Mouse (Mus musculus): ENCODE results near the gene Nectin2. TPM values are rescaled to one million over a fixed set of nuclear protein-coding genes. Genes with fewer than 3 reads are reported as not detected.
A peak's percentile ranks its signal among the peaks of the same experiment; 100 is the strongest.

Gene Nectin2
- polyA plus RNA-seq, 1 experiment from 2014 or later: 67.1 TPM

DNA sequence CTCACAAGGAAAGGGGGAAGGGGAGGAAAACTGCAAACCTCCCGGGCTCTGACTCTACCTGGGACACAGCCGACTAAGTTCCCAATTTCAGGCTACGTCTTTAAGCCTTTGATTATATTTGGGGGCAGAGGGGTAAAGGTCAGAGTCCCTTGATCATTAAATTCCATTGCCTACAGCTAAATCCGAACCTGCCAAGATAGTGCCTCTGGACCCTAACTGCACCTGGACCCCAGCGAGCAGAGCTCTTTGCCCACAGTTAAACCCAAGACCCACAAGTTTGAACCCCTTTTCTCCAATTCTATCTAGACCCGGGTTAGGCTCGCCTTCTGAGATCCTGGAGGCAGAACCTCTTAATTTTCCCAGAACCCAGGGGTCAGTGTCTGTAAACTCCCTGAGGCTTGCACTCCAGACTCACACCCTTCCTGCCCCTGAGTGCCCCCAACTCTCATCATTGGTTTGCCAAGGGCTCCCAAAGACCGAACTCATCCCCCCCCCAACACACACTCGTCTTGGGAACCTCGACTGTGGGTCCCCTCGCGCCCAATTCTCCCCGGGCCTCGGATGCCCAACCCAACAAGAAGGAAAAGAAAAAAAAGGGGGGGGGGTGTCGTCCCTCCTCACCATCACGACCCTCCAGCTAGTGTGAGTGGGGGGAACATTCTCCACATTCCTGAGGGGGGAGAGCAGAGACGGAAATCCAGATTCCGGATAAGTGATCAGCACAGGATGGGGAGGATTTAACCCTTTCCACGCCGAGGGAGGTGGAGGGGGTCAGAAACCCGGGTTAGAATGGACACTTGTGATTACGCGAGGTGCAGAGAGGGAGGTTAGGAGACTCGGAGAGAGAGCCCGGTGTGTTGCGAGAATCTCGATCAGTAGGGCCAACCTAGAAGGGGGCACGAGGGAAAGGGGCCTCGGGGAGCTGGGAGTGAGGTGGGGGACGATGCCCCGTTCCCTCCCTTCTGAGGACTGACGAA, 1.8 kb downstream of the Nectin2 start:
- H3K36me3 ChIP-seq: peaks cover 5% of the 10 kb centered on the region; the same call in 1 of the 2 replicates
- H3K9me3 ChIP-seq (replicated peaks): no peaks in the 10 kb centered on the region
- peak; percentile 27 for ATAC-seq (ENCODE audit: low FRiP score)
- no peaks in the 10 kb centered on the region for H3K27me3 ChIP-seq
- H3K9ac ChIP-seq: peak overlapping the region; percentile 90
- peak overlapping the region; percentile 79 for H3K4me3 ChIP-seq
- H3K27ac ChIP-seq: peak overlapping the region; percentile 85
- H3K4me1 ChIP-seq: peaks cover 47% of the 10 kb centered on the region
- peak overlapping the region; percentile 70 for H3K4me2 ChIP-seq (replicated peaks)
- WGBS: 1% methylated on average over 32 of the region's 32 CpGs

DNA sequence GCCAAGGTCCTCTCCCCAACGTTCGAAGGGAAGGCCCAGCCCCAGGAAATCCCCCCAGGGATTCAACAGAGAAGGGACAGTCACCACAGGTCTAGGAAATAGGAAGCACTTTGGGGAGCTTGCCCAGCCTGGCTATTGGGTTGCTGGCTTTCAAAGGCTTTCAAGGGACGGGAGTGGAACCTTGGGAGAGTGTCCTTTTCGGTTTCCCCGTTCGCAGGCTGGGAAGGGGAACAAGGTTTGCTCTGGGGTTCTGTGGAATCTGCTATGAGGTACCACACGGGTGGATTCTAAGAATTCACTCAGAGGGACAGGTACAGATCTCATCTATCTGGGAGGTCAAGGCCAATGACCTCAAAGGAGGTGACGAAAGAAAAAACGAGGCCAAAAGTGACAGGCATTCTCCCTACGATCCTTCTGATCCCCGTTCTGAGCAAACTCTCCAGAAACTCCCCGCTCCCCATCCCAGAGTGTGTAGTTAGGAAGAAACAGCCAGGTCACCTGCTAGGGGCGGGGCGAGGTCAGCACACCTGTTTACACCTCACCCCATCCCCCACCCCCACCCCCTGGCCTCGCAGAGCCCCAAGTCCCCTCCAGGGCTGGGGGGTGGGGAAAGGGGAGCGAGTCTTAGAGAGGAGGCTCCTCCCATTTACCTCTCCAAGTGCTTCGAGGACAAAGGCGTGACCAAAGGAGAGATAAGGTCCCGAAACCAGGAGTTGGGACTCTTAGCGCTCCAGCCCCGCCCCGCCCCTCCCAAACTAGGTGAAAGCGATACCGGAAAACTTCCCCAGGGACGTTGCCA, 2.7 kb downstream of the Nectin2 start:
- Histone ChIP-seq H3K9ac (peak overlapping the region; percentile 90), H3K4me3 (peak overlapping the region; percentile 79), H3K4me2 (replicated peaks) (peak overlapping the region; percentile 70), H3K9me3 (replicated peaks) (no peaks in the 10 kb centered on the region), H3K36me3 (peaks cover 5% of the 10 kb centered on the region; the same call in 1 of the 2 replicates), H3K27me3 (no peaks in the 10 kb centered on the region), H3K4me1 (peaks cover 47% of the 10 kb centered on the region), H3K27ac (peak overlapping the region; percentile 62)
- WGBS: 3% methylated on average over 25 of the region's 25 CpGs
- no peak for ATAC-seq (ENCODE audit: low FRiP score)

DNA sequence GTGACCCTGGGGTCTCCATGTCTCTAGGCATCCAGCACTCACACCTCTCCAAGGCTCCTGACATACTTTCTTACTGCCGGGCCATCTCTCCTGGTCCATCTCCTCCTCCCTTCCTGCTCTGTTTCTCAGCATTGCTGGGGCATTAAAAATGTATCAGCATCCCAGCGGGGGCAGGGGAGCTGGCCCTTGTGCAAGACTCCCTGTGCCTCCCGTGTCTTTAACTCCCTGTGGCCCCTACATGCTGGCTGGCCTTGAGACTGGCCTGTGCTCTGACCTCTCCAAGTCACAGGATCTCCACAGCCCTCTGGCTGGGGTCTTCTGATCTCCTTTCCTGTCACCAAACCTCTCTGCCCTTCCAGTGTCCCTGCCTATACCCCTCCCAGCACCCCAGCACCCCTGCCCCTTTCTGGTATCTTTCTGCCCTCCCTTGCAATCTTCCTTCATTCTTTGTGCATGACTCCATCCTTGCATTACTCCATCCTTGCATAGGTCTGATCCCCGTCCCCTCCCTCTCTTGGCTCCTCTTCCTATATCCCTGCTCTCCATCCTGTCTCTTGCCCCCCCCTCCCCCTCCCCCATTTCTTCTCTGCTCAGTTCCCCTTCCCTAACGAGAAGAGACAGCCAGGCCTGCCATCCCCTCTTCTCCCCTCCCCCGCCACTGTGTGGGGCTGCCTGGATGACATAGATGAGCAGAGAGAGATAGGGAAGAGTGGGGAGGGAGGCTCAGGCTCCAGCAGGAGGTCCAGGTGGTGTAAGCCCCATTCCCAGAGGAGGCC, 3.7 kb downstream of the Nectin2 start:
- peak overlapping the region; percentile 90 for H3K9ac ChIP-seq
- WGBS: 32% methylated on average over 6 of the region's 6 CpGs
- peaks cover 53% of the 10 kb centered on the region for H3K4me1 ChIP-seq
- ATAC-seq (ENCODE audit: low FRiP score): no peak
- peak overlapping the region; percentile 70 for H3K4me2 ChIP-seq (replicated peaks)
- H3K36me3 ChIP-seq: peaks cover 6% of the 10 kb centered on the region; the same call in 1 of the 2 replicates
- no peaks in the 10 kb centered on the region for H3K27me3 ChIP-seq
- peak overlapping the region; percentile 62 for H3K27ac ChIP-seq
- H3K9me3 ChIP-seq (replicated peaks): no peaks in the 10 kb centered on the region
- H3K4me3 ChIP-seq: peak overlapping the region; percentile 79; the same call in 1 of the 2 replicates

DNA sequence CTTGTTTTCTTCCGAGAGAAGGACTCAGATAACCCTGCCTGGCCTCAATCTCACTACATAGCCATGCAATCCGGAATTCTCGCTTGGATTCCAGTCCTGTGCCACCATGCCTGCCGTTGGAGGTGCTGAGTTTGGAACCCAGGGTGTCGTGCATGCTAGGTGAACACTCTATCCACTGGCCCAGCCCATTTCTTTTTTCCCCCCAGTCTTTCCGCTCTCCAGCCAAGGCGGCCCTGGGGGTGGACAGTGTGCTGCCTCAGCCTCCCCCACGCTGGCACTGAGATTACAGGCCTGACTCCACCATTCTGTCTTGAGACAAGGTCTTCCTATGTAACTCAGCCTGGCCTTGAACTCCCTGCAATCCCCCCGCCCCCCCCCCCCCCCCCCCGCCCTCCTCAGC, 4.3 kb downstream of the Nectin2 start:
- Histone ChIP-seq H3K9ac (no peak overlapping the region), H3K27ac (no peak overlapping the region), H3K4me2 (replicated peaks) (no peak overlapping the region), H3K36me3 (peaks cover 9% of the 10 kb centered on the region; the same call in 1 of the 2 replicates), H3K27me3 (no peaks in the 10 kb centered on the region), H3K9me3 (replicated peaks) (no peaks in the 10 kb centered on the region), H3K4me3 (no peak overlapping the region), H3K4me1 (peaks cover 57% of the 10 kb centered on the region)
- 83% methylated on average over 8 of the region's 10 CpGs for WGBS
- ATAC-seq (ENCODE audit: low FRiP score): no peak

DNA sequence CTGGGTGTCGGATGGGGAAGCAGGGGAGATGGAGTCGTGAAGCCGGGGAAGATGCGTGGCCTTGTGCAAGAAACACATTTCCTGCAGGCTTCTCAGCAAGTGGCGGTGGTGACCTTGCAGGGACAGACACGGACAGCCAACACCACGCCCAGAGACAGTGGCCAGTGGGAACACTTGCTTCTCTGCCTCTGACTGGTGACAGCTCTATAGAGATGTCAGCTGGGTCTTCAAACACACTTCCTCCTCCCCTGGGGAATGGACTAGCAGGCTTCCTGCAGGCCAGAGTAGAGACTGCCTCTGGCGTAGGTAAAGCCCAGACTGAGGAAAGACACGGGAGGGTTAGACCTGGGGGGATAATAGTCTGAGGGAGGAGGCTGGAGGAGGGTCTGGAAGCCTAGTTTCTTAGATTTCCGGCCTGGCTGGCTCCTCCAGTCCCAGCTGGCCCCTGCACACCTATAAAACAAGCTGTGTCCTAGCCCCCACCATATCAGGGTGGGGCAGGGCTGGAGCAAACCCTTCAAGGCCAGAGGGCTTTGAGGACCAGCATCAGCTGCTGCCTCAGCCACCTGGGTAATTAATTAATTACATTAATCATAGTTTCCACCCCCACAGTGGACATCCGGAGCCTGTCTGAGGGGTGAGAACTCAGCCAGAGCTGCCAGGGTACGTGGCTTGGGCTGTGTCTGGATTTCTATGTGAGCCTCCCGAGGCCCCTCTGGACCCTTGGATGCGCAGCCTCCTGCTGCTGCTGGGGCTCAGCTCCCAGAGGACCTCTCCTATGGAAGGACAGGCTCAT, 5.5 kb downstream of the Nectin2 start:
- peaks cover 51% of the 10 kb centered on the region for H3K4me1 ChIP-seq
- WGBS: 61% methylated on average over 14 of the region's 14 CpGs
- H3K9ac ChIP-seq: 0 out of 2 replicates have a peak overlapping the region, but pooled peaks have one; percentile 14
- ATAC-seq (ENCODE audit: low FRiP score): no peak
- H3K27me3 ChIP-seq: no peaks in the 10 kb centered on the region
- H3K27ac ChIP-seq: peak overlapping the region; percentile 52; the same call in 1 of the 2 replicates
- no peak overlapping the region for H3K4me3 ChIP-seq
- peaks cover 11% of the 10 kb centered on the region; the same call in 1 of the 2 replicates for H3K36me3 ChIP-seq
- H3K9me3 ChIP-seq (replicated peaks): no peaks in the 10 kb centered on the region
- H3K4me2 ChIP-seq (replicated peaks): no peak overlapping the region

DNA sequence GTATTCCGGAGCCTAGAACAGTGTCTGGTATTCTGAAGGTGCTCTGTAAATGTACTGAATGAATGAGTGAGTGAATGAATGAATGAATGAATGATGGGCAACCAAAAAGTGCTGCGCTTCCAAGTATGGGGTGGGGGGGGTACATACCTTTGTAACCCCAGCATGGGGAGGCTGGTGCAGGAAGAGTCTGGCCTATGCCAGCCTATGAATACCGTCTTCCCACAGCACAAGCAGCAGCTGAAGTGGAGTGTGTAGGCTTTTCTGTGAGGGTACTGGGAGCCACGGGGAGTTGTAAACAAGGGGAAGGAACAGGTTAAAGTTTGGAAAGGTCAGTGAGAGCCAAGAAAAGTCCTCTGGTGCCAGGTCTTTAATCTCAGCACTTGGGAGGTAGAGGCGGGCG, 6.5 kb downstream of the Nectin2 start:
- Histone ChIP-seq H3K27ac (no peak overlapping the region), H3K9me3 (replicated peaks) (no peaks in the 10 kb centered on the region), H3K4me3 (no peak overlapping the region), H3K9ac (no peak overlapping the region), H3K27me3 (no peaks in the 10 kb centered on the region), H3K4me2 (replicated peaks) (no peak overlapping the region), H3K36me3 (peaks cover 11% of the 10 kb centered on the region; the same call in 1 of the 2 replicates), H3K4me1 (peaks cover 51% of the 10 kb centered on the region)
- WGBS: 92% methylated on average over 6 of the region's 6 CpGs
- no peak for ATAC-seq (ENCODE audit: low FRiP score)

DNA sequence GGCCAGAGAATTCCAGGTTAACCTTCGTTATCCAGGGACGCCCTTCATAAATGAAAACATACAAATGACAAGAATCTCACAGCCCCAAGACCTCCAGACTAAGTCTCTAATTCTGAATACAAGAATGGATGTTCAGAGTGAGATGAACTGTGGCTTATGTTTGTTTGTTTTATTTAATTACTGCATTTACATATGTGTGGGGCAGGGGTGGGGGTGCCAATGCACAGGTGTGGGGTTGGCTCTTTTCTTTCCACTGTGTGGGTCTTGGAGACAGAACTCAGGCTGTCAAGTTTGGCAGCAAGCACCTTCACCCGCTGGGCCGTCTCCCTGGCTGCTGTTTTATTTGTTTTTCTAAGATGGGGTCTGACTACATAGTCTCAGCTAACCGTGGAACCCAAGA, 7.8 kb downstream of the Nectin2 start:
- Histone ChIP-seq H3K4me3 (no peak overlapping the region), H3K27me3 (no peaks in the 10 kb centered on the region), H3K9me3 (replicated peaks) (no peaks in the 10 kb centered on the region), H3K36me3 (peaks cover 19% of the 10 kb centered on the region), H3K4me1 (peaks cover 38% of the 10 kb centered on the region), H3K9ac (no peak overlapping the region), H3K27ac (no peak overlapping the region), H3K4me2 (replicated peaks) (no peak overlapping the region)
- 45% methylated on average over 5 of the region's 5 CpGs for WGBS
- ATAC-seq (ENCODE audit: low FRiP score): no peak

DNA sequence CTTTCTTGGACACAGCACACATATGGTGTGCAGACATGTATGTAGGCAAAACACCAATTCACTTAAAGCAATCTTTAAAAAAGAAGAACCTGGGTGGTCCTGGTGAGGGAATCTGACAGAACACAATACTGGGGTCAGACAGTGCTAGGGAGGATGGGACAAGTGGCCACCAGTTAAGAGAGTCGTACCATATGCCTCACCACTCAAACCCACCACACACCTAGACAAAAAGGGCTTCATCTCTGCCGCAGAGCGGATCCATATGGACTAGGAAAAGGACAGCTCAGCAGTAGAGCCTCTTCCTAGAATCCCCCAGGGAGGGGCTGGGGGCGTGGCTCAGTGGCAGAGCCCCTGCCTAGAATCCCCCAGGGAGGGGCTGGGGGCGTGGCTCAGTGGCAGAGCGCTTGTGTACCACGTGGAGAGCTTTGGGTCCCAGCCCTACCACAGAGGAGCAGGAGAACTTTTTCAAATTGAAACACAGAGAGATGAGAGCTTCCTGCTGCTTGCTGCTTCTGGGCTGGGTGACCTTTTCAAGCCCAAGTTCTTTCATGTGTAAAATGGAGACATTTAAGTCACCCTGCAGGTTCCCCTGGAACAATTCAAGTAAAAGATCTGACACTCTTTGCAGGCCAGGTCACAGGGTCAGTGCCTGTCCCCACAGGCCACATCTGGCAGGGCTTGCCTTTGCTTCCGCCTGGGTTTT, 8.8 kb downstream of the Nectin2 start:
- H3K4me3 ChIP-seq: no peak overlapping the region
- no peaks in the 10 kb centered on the region for H3K9me3 ChIP-seq (replicated peaks)
- no peak overlapping the region for H3K9ac ChIP-seq
- no peak overlapping the region for H3K27ac ChIP-seq
- peaks cover 28% of the 10 kb centered on the region for H3K4me1 ChIP-seq
- no peak overlapping the region for H3K4me2 ChIP-seq (replicated peaks)
- ATAC-seq (ENCODE audit: low FRiP score): no peak
- H3K36me3 ChIP-seq: peaks cover 29% of the 10 kb centered on the region
- H3K27me3 ChIP-seq: no peaks in the 10 kb centered on the region
- 5% methylated on average over 8 of the region's 8 CpGs for WGBS

DNA sequence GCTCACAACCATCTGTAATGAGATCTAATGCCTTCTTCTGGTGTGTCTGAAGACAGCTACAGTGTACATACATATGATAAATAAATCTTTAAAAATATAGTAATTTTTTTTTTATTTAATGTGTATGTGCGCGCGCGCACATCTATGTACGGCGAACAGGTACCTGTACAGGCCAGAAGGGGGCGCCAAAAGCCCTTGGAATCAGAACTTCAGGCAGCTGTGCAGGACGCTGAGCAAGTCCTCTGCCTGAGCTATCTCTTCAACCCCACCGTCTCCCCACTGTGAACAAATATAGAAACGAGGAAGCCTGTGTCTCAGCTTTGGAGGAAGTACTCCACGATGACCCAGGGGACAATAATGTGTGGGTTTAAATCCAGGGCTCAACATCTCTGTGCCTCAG, 10.0 kb downstream of the Nectin2 start:
- Histone ChIP-seq H3K4me2 (replicated peaks) (no peak overlapping the region), H3K27me3 (no peaks in the 10 kb centered on the region), H3K27ac (no peak overlapping the region), H3K9me3 (replicated peaks) (no peaks in the 10 kb centered on the region), H3K4me1 (peaks cover 18% of the 10 kb centered on the region), H3K9ac (no peak overlapping the region), H3K36me3 (peaks cover 38% of the 10 kb centered on the region), H3K4me3 (no peak overlapping the region)
- WGBS: 92% methylated on average over 11 of the region's 11 CpGs
- ATAC-seq (ENCODE audit: low FRiP score): no peak

DNA sequence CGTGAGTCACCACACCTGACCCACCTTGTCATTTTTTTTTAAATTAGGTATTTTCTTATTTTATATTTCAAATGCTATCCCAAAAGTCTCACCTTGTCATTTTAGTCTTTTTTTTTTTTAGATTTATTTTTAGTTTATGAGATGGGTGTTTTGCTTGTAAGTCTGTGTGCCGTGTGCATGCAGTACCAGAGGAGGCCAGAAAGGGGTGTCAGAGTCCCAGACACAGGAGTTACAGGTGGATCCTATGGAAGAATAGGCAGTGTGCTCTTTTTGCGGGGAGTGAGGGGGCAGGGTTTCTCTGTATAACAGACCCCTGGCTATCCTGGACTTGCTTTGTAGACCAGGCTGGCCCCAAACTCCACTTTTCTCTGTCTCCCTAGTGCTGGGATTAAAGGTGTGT, 11.5 kb downstream of the Nectin2 start:
- 92% methylated on average over 3 of the region's 3 CpGs for WGBS
- H3K27me3 ChIP-seq: no peaks in the 10 kb centered on the region
- no peak overlapping the region for H3K4me3 ChIP-seq

More for the DNA sequence above, 11.5 kb downstream of the Nectin2 start:
- peaks cover 10% of the 10 kb centered on the region for H3K4me1 ChIP-seq
- H3K9me3 ChIP-seq (replicated peaks): no peaks in the 10 kb centered on the region
- H3K27ac ChIP-seq: no peak overlapping the region
- no peak overlapping the region for H3K9ac ChIP-seq
- ATAC-seq (ENCODE audit: low FRiP score): no peak
- peaks cover 49% of the 10 kb centered on the region for H3K36me3 ChIP-seq
- H3K4me2 ChIP-seq (replicated peaks): no peak overlapping the region
